Mouse (Mus musculus) ovary, postnatal 36 days (tissue): ENCODE data around the gene Capn10.
A peak's percentile ranks its signal among the peaks of the same experiment; 100 is the strongest.
"Not testable (repeated sequence)": the region's sequence is repeated elsewhere in the genome, so short reads cannot be mapped to it uniquely, and the experiment has no call there.

Experiments
- DNase-seq: peaks from one replicate; pipeline ENCODE4 v3.0.0; 2022; ENCODE audit warnings: low spot score, mixed read lengths

The Capn10 gene

DNA sequence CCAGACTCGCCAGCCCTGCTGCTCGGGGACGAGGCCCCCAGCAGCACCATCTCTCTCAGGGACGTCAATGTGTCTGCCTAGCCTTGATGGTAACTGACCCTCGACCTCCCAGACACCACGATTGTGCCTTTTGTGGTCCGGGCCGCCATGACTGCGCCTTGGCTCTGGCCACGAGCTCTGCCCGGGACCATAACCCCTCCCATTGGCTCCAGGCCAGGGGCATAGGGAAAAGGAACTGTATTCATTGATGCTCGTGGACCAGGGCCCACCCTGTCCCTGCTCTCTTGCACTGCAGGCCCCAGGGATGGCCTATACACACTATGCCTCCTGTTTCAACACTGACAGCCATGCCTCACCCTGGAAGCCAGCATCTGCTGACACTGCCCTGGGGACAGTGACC is 14.4 kb upstream of the Capn10 start:
- no peak for DNase-seq

GRCm38 (mm10) chr1:92920474-92921200 is 13.5 kb upstream of the Capn10 start:
- no peak for DNase-seq

- DNase-seq, result no peak
These were observed 12.7 kb upstream of the Capn10 start for GRCm38 (mm10) chr1:92921496-92921895.

DNA sequence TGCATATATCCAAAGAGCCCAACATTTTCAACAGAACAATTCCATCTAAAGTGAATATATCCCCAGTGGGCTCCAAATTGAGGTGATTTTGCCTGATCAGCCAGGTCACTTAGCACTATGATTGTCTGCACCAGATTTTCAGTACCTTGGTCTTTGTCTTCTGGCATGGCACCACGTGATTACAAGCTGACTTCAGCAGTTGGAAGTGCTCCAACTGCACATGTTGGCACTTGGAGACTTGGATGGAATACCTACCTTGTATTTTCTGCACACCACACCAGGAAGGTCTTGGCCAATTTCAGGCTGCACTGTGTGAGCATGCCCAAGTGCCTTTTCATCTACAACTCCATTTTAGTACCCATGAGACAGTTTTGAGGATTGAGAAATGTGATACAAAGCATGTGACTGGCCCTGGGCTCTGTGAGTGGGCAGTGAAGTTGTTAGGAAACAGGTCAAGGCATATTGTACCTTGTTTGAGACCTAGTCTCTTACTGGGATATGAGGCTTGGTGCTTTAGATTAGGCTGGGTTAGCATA is 3.9 kb upstream of the Capn10 start:
- no peak for DNase-seq

- DNase-seq, result no peak
These were observed 565 bp upstream of the Capn10 start for GRCm38 (mm10) chr1:92933611-92934010.

DNA sequence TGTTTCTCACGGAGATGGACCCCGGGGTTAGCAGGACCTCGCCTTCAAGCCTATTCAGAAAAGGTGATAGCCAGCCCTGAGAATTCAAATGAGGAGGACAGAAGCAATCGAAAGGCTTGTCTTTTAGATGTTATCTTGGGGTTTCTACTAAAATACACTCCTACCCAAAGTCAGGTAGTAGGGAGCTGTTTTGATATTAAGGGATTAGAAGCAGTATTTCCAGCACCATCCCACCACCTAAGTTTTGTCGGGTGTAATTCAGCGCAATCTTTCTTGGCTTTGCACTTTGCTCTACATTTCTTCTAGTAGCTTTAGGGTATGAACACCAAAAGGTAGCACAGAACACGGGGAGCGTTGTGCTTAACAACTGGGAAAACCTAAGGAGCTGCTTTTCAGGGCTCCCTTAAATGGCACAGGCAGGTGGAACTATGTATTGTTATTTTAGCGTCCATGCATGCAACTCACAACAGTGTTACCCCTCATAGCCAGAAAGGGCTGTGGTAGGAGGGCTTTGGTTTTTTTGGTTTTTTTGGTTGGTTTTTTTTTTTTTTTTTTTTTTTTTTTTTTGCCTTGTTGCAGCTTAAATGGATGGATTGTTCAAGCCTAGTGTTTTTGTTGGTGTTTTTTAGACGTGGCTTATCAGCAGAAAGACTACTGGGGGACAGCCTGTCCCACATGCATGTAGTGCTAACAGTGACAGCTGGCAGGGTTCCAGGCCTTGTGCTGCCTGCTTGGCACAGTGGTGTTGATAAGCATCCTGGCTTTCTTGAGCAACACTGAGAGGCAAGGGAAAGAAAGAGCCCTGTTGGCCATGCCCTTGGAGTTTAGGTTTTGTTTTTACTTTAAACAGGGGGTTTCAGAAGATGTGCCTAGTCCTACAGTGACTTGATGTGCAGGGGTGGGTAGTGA is 1.1 kb downstream of the Capn10 start:
- DNase-seq, result peak; percentile 54

GRCm38 (mm10) chr1:92935977-92936376 is 1.8 kb downstream of the Capn10 start:
- no peak for DNase-seq

- no peak for DNase-seq
These were observed 2.3 kb downstream of the Capn10 start for GRCm38 (mm10) chr1:92936467-92936866.

DNA sequence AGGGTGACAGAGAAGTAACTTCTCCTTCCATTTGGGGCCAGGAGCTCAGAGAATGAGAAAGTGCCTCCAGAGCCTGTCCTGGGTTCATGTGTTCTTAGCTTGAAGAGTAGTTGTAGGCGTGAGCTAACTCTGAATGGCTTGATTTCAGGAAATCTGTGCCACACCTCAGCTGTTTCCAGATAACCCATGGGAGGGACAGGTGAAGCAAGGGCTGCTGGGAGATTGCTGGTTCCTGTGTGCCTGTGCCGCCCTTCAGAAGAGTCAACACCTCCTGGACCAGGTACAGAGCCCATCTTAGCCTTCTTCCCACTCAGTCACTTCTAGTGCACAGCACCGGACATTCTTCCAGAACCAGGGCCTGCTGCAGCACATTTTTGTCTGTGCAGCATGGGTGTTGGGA is 3.6 kb downstream of the Capn10 start:
- DNase-seq, result no peak

- no peak for DNase-seq
These were observed 5.6 kb downstream of the Capn10 start for GRCm38 (mm10) chr1:92939746-92940145.

- no peak for DNase-seq
These were observed 9.2 kb downstream of the Capn10 start for GRCm38 (mm10) chr1:92943219-92943989.

GRCm38 (mm10) chr1:92947966-92948365 is 13.8 kb downstream of the Capn10 start:
- DNase-seq, result no peak

- no peak for DNase-seq
These were observed 15.2 kb downstream of the Capn10 start for GRCm38 (mm10) chr1:92949426-92949825.

- DNase-seq, result no peak
These were observed 16.4 kb downstream of the Capn10 start, which contains the start of gene Gpr35 for GRCm38 (mm10) chr1:92950607-92951006. Gpr35 (plus strand) TSS chr1:92950865.

- DNase-seq, result no peak
These were observed 19.5 kb downstream of the Capn10 start for GRCm38 (mm10) chr1:92953641-92954040.

- peak; percentile 63 for DNase-seq
These were observed 22.6 kb downstream of the Capn10 start for GRCm38 (mm10) chr1:92956571-92957335.

- DNase-seq, result peak; percentile 1
These were observed 24.8 kb downstream of the Capn10 start for GRCm38 (mm10) chr1:92958999-92959398.

- not testable (repeated sequence) for DNase-seq
These were observed 36.6 kb downstream of the Capn10 start for GRCm38 (mm10) chr1:92970791-92971190.

GRCm38 (mm10) chr1:92971879-92972795 is 38.0 kb downstream of the Capn10 start:
- no peak for DNase-seq

- peak; percentile 47 for DNase-seq
These were observed 38.7 kb downstream of the Capn10 start for GRCm38 (mm10) chr1:92972854-92973253.
